Mouse (Mus musculus) heart, postnatal 14 days (tissue): ENCODE data around the gene Iqcf5. TPM values are rescaled to one million over a fixed set of nuclear protein-coding genes. Genes with fewer than 3 reads are reported as not detected.
"Not testable (repeated sequence)": the region's sequence is repeated elsewhere in the genome, so short reads cannot be mapped to it uniquely, and the experiment has no call there.

Experiments
- DNase-seq, 2 experiments: peaks; one replicate each; pipeline ENCODE4 v3.0.0; 2021 to 2022
- intact Hi-C: fragments of 180-260 bp; cut with DNase I; formaldehyde crosslinking; loops from one replicate; pipeline ENCODE4 v1.15.1; 2025
- total RNA-seq, 2 experiments: library from RNA; stranded (reverse); gene quantifications; 2 replicates each; pipeline ENCODE4 v1.2.3; 2021

The Iqcf5 gene
- total RNA-seq, 2 experiments from 2014 or later = not detected

DNA sequence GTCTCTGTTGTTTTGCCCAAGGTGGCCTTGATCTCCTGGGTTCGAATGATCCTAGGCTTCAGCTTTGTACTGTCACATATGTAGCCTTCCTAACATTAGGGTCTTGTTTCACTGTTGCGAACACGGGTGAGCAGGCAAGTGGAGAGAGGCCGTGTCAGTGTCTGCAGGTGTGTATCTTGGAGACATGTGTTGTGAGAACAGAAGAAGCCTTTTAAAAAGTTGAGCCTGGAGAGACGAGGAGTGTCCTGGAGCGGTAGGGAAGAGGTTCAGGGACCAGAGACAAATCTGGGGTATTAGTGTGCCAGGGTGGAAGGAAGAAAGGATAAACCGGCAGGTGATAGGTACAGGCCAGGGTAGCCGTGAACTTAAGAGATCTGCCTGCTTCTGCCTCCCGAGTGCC lies 36.3 kb upstream of the Iqcf5 start:
- DNase-seq = no peak
- intact Hi-C loops = loop anchor here (5.0 kb wide), 2 partner anchors 111 to 171 kb away; partner anchors contain the start of gene Dusp7

DNA sequence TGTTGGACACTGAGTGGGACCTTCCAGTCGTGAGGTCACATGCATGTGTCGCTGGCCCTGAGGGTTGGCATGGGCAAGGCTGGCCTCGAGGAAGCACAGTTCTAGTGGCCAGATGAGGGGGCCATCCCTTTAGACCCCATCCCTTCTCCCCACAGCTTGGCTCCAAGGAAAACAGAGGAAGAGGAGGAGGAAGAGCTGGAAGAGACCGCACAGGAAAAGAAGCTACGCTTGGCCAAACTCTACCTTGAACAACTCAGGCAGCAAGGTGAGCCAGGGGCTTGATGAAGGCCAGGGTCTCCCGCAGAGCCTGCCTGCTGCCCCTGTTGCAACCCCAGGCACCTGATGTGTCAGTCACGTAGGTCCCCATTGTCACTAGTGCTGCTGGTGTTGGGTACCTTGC lies 33.8 kb upstream of the Iqcf5 start:
- DNase-seq = no peak
- intact Hi-C loops = no loop called here

DNA sequence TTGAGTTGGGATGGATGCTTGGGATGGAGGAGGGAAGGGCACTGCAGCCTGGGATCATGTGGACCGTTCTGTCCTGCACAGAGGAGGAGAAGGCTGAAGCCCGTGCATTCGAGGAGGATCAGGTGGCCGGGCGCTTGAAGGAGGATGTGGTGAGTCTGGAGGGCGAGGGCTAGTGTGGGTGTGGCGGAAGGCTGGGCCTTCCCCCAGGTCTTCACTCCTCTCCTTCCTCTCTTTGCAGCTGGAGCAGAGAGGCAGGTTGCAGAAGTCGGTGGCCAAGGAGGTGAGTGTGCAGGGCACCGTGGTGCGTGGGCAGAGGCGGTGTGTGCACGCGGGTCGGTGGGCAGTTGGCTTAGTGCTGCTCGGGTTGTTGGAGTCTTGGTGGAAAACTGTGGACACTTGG lies 33.3 kb upstream of the Iqcf5 start:
- DNase-seq = no peak

DNA sequence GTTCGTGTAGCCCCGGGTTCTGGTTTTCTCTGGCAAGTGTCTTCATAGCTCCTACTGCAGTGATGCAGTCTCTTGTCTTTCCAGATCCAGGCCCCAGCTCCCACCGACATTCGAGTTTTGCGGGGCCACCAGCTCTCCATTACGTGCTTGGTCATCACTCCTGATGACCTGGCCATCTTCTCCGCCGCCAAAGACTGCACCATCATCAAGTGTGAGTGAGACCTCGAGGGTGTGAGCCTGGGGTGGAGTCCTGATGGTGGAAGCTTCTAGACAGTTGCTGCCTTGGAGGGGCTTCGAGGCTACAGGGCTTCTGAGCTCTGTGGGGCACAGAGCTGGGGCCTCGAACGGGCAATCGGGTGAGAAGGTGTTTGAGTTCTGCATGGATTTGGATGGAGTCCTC lies 32.7 kb upstream of the Iqcf5 start:
- intact Hi-C loops = no loop called here

More for the DNA sequence above, 33.3 kb upstream of the Iqcf5 start:
- intact Hi-C loops = no loop called here

DNA sequence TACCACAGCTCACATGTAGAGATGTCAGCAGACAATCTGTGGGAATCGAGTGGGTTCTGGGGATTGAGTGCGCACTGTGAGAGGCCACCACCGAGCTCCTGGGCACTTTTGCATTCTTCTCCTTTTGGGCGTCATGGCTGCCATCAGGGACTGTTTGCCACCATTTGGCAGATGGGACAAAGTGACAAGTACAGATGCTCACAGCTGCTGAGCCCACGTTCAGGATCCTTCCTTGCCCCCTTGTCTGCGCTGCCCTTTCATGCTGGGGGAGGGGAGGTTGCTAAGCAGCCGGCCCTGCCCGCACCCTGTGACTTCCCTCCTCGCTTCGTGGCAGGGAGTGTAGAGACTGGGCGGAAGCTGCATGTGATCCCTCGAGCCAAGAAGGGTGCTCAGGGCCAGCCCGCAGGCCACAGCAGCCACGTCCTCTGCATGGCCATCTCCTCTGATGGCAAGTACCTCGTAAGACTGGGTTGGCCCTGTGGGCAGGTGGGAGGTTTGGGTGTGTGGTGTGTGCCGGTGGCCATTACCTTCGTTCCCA lies 31.7 kb upstream of the Iqcf5 start:
- no peak for DNase-seq
- intact Hi-C loops = no loop called here

More for the DNA sequence above, 32.7 kb upstream of the Iqcf5 start:
- DNase-seq = peak in 1 of 2 experiments; percentile 0

DNA sequence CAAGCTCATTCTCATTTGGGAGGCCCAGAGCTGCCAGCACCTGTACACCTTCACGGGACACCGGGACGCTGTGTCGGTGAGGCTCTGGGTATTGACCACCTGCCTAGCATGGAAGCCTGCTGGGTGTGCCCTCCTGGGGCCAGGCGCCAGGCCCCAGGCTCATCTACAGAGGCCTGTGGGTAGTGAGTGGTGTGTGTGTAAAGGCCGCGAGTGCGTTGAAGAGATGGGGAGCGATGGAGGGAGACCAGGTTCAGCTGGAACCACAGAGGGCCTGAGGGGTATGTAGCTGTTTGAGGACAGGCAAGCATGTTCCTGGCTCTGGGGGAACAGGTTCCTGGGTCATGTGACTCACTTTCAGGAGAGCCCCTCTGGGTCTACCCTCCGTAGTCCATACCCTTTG lies 31.2 kb upstream of the Iqcf5 start:
- intact Hi-C loops = no loop called here
- peak in 1 of 2 experiments; percentile 0 for DNase-seq

DNA sequence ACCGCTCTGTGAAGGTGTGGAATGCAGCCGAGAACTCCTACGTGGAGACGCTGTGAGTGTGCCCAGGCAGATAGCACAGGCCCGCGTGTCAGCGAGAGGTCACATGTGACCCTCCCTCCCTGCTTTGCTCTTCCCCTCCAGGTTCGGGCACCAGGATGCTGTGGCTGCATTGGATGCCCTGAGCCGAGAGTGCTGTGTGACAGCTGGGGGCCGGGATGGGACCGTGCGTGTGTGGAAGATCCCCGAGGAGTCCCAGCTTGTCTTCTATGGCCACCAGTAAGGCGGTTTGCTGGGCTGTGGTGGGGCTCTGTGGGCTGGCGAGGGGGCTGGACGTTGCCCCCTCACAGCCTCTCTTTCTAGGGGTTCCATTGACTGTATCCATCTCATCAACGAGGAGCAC lies 30.8 kb upstream of the Iqcf5 start:
- intact Hi-C loops = no loop called here
- peak in 1 of 2 experiments; percentile 0 for DNase-seq

DNA sequence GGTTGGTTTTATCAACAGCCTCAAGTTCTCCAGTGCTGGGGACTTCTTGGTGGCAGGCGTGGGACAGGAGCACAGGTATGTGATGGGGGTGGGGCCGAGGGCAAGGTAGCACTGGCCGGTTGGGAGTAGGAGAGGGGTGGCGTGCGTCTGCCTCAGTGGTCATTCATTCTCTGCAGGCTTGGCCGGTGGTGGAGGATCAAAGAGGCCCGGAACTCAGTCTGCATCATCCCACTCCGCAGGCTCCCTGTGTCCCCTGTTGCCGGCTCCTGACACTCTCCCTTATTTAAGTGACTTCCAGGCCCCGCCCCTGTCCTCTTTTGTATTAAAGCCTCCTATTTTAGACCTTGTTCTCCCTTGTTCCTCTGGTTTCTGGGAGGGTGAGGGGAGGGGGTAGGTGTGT lies 29.3 kb upstream of the Iqcf5 start:
- intact Hi-C loops = no loop called here
- no peak for DNase-seq

DNA sequence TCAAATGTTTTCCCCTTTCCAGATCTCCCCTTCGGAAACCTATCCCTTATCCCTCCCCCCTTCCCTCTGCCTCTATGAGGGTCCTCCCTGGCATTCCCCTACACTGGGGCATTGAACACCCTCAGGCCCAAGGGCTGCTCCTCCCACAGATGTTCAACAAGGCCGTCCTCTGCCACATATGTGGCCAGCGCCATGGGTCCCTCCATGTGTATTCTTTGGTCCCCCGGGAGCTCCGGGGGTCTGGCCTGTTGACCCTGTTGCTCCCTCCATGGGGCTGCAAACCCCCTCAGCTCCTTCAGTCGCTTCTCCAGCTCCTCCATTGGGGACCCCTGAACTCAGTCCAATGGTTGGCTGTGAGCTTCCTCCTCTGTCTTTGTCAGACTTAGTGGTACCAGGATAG lies 26.8 kb upstream of the Iqcf5 start:
- intact Hi-C loops, DNase-seq: not testable (repeated sequence)

DNA sequence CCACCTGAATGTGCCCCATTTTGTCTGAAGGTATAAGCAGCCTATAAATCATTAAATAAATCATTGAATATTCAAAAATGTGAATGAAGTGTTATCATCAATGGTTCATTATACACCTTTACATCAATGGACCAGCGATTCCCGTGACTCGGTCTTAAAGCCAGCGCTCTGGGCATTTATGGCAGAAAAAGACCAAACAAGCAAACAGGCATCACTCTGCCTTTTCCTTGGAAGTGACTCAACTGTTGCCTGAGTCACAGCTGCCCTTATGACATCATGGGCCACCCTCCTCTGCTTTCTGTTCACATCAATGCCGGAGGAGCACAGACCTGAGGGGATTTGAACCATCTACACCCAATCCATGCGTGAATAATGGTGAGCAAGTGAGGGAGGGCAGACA lies 14.7 kb upstream of the Iqcf5 start, which contains the start of gene Iqcf1:
TSS of gene Iqcf1 (plus strand) at position 301 of the 400 bp plus-strand sequence.
- intact Hi-C loops = no loop called here
- DNase-seq = no peak

DNA sequence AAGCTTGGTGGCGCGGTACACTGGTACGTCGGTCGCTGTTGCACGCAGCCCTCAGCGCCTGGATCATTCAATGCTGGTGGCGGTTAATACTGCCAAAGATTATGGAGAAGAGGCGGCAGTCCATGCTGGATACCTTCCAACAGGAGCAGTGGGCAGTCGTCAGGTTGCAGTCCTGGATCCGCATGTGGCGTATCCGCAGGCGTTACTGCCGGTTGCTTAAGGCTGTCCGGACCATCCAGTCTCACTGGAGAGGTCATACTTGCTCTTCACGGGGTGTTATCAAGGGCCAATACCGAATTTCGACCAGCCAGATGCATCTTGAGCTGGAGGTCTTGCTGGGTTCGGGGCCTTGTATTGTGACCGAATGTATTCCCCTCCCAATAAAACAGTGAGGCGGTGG lies 12.5 kb upstream of the Iqcf5 start:
- no peak for DNase-seq
- intact Hi-C loops = no loop called here

DNA sequence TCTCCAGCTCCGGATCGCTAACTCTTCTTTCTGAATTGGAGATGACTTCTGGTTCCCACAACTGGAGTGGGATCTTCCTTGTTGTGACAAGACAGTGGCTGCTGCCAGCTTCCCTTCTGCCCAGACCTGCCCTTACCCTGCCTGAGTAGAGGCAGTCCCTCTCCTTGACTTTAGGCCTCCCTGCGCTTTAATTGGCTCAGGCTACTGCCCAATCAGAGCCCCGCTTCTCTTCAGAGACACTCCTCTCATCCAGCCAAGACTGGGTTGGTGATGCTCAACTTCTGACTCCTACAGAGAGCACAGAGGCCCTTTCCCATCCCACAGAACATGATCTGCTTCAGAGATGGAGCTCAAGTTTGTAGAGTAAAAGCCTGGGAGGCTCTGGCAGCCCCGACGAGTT lies 10.1 kb upstream of the Iqcf5 start:
- no peak for DNase-seq
- intact Hi-C loops = no loop called here

DNA sequence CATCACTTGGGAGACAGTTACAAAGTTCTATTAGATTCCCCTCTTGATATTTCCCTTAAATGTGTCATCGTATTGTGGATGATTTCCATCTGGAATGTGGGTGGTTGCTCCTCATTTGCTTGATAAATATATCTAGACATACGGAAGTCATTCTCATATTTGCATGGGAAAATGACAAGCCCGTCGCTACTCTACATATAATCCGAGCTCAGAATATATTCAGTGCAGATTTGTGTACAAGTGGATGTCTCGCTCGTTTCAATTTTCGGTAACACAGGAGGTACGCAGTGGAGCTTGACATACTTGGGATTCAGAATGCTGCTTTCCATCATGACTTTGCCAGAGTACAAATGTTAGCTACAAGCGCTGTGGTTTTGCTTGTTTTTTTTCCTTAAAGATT lies 5.0 kb upstream of the Iqcf5 start:
- intact Hi-C loops = no loop called here

DNA sequence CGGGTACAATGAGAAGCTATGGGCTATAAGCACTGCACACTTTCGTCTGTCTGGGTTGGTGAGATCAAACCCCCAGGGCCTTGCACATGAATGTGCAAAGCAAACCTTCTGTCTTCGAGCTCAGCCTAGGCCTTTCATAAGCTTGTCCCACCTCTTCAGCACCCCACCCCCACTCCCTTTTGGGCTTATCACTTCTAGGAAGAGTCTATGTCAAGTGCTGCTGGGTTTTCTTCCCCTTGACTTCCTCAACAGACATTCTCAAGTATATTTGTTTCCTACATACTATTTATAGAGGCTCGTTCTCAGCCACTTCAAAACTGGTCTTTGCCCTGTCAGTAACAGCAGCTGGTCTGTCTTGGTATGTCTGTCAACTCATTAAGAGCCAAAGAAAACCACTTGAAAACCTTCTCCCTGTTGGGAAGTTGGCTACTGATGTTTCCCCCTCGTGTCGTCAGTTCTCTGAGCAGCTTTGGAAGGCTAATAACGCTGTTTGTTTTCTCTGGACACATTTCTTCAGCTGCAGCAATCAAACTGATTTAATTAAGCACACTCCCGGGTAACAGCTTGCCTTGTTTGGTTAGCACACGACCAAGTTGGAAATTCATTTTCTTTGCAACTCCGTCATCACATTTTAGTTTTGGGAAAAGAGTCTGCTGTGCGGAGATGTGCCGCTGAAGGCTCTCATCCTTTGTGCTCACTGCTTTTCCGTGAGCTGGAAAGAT lies 1.5 kb upstream of the Iqcf5 start:
- peak in 1 of 2 experiments; percentile 4 for DNase-seq
- intact Hi-C loops = no loop called here

More for the DNA sequence above, 5.0 kb upstream of the Iqcf5 start:
- DNase-seq = no peak

DNA sequence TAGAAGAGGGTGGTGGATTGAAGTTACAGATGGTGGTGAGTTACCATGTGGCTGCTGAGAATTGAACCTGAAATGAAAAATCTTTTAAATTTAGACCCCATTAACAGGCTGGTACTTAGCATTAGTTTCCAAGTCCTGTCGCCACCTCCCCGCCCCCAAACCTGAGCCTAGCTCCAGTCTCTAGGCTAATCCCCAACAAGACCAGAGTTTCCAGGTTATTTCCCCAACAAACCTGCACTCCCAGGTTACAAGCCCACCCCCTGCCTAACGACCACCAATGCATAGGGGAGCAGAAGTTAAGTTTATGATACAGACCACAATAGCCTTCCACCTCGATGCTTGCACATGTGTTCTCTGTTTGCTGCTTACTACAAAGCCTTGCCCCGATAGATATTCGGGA lies 807 bp upstream of the Iqcf5 start:
- DNase-seq = no peak
- intact Hi-C loops = no loop called here

DNA sequence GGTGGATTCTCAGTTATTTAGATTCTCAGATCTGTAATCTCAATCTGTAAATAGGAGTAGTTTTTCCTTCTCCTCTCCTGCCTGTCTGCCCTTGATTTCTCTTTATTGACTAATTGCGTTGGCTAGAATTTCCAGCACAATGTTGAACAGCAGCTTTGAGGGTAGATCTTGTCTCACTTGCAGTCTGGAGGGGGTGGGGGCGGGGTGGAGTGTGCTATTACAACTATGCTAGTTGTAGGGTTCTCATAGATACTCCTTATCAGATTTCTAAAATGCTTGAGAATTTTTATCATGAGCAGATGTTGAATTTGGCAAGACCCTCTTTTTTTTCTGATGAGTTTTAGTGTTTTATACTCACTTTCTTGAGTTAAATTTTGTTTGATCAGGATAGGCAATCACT lies 5.1 kb downstream of the Iqcf5 start:
- intact Hi-C loops = no loop called here
- DNase-seq = no peak

DNA sequence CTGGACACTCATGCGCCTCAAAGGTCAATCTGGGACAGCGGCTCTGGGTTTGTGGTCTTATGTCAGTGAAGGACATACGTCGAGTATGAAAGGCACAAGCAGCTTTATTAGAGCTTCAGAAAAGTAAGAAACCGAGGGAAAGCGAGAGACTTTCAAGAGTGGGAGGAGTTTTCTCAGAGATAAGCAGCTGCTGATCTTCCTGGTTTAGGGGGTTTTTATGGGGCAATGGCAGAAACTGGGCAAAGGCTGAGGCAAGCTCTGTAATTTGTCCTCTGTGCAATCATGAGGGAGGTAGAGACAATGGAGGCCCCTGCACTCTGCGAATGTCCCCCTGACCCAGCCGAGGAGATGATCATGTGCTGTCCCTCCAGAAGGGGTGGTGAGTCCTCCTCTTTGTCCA lies 5.5 kb downstream of the Iqcf5 start:
- intact Hi-C loops = no loop called here
- DNase-seq = no peak

DNA sequence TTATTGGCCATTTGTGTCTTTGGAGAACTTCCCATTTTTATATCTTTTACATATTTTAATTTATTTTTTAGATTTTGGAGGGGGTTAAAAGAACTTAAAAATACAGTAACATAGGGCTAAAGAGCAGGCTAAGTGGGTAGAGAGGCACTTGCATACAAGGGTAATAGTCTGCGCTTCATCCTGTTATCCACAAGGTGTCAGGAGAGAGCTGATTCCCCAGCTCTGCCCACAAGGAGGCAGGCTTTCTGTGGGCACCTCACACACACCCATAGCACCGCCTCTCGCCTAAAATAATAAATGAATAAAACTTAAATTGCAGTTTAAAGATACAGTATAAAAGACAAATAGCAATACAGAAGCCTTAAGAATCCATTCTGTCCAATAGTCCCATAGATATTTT lies 17.5 kb downstream of the Iqcf5 start:
- intact Hi-C loops = no loop called here
- peak in 1 of 2 experiments; percentile 19 for DNase-seq

DNA sequence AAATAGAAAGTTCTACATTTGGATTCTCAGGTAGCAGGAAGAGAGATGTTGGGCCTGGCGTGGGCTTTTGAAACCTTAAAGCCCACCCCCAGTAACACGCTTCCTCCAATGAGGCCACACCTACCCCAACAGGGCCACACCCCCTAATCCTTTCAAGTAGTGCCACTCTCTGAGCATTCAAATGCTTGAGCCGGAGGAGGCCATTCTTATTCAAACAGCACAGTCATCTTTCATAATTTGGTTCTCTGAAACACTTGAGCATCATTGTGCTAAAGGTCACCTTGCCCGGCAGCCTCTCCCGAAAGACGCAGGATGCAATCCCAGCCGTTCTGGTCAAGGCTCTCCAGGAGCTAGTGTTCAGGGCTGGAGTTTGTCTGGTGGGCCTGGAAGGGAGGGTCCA lies 19.9 kb downstream of the Iqcf5 start:
- intact Hi-C loops = no loop called here
- DNase-seq = no peak

DNA sequence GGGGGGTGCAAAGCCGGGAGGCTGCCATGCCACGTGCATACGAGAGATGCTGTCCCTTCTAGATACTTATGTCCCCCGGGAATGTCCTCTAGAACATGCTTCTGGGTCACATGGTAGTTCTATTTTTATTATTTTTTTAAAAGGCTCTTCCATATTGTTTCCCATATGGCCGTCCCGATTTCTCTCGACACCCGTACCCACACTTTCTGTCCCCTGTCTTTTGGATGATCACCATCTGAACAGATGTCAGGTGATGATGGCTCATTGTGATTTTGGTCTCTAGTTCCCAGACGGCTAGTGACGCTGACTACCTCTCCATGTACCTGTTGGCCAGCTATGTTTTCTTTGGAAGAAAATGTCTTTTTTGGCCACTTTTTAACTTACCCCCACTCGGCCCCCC lies 20.6 kb downstream of the Iqcf5 start:
- intact Hi-C loops = no loop called here
- DNase-seq = no peak

DNA sequence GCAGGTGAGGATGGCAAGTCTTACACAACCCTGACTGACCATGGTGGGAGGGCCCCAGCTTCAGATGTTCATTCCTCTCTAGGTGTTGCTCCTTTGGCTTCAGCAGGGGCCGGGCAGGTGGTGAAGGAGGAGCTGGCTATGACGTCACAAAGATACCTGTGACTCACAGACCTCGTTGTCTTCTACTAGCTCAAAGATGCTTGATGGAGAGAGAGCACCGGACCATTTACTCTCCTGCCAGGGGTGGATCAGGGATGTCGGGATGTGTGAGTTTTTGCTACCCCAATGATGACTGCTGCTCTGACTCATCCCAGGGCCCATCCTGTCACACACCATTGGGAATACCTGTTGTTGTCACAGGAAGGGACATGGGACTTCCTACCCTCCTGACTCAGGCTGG lies 47.2 kb downstream of the Iqcf5 start, which contains the start of gene Iqcf3:
TSS of gene Iqcf3 (minus strand) at position 101 of the 400 bp plus-strand sequence.
- DNase-seq = no peak

DNA sequence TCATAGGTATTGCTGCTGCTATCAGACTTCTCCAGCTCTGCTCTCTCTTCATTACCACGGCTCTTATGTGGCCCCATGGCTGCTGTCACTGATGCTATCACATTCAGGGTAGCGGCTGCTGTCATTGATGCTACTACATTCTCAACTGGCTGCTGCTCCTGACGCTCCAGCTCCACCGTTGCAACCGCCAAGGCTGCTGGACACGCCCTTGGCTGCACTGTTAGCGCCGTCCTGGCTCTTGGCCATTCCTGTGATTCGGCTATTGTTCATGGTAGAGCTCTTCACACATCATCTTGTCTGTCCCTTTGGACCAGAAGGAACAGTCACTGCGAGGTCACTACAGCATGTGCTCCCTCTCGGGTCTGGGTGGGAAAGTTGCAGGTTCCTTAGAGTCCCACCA lies 47.9 kb downstream of the Iqcf5 start:
- no peak for DNase-seq
- intact Hi-C loops = no loop called here

More for the DNA sequence above, 47.2 kb downstream of the Iqcf5 start, which contains the start of gene Iqcf3:
- intact Hi-C loops = no loop called here
